Mouse (Mus musculus) gastrocnemius, adult 8-10 months (tissue): ENCODE results near the gene Tmem92. TPM values are rescaled to one million over a fixed set of nuclear protein-coding genes. Genes with fewer than 3 reads are reported as not detected.

Experiments
- DNase-seq, 2 experiments: peaks; one replicate each; pipeline ENCODE4 v3.0.0; 2022; ENCODE audit warnings: low spot score in 2 of 2
- total RNA-seq, 4 experiments: library from RNA; stranded (reverse); gene quantifications; 2 replicates each; pipeline ENCODE4 v1.2.4; 2022

The Tmem92 gene
- total RNA-seq, 4 experiments from 2014 or later, result not detected

DNA sequence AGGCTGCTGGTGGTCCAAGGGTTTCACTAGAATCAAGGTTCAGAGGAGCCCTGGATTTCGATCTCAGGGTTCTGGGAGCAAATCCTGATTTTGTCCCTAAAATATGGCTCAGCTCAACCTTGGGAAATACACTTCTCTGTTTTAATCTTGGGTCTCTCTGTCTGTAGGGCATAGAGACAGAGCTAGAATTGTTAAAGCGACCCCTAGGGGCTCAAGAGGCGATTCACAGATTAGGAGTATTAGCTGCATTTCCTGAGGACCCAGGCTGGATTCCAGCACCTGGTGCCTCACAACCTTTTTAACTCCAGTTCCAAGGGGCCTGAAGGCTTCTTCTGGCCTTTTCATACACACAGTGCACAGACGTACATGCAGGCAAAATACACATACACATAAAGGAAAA, 52.9 kb downstream of the Tmem92 start:
- DNase-seq, result no peak

GRCm38 (mm10) chr11:94728545-94728944, 54.0 kb downstream of the Tmem92 start:
- no peak for DNase-seq

DNA sequence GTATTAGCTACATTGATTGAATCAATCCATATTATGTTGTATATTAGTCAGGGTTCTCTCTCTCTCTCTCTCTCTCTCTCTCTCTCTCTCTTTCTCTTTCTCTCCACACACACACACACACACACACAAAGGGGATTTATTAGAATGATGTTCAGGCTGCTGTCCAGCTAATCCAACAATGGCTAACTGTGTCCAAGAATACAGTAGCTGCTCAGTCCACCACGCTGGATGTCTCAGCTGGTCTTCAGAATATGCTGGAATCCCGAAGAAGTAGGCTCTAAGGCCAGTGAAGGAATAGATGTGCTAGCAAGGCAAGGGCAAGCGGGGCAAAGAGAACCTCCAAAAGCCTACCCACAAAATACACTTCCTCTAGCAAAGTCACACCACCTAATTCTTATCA, 55.2 kb downstream of the Tmem92 start:
- no peak for DNase-seq

Other genes starting within 250 kb of the Tmem92 start
- 1 to 10 TPM; 4.0 to 5.1 (median 4.4) TPM for gene Rsad1, start 233.4 kb downstream of the Tmem92 start, total RNA-seq
- 10 to 100 TPM in 2 of 4 experiments, 1 to 10 TPM in 2; 3.0 to 32.8 (median 13.1) TPM for gene Chad, start 217.7 kb downstream of the Tmem92 start, total RNA-seq
- 1 to 10 TPM; 1.2 to 2.6 (median 1.9) TPM for gene Acsf2, start 180.8 kb downstream of the Tmem92 start, total RNA-seq
- 10 to 100 TPM; 35.1 to 44.4 (median 36.4) TPM for gene Lrrc59, start 152.9 kb downstream of the Tmem92 start, total RNA-seq
- gene Mrpl27, start 128.9 kb downstream of the Tmem92 start, total RNA-seq, result 10 to 100 TPM; 43.5 to 48.0 (median 45.8) TPM
- not detected for gene Eme1, start 128.7 kb downstream of the Tmem92 start, total RNA-seq
- 1 to 10 TPM; 2.3 to 4.3 (median 3.7) TPM for gene Xylt2, start 105.2 kb downstream of the Tmem92 start, total RNA-seq
- not detected for gene Gm11541, start 78.2 kb downstream of the Tmem92 start, total RNA-seq
- gene Cdc34b, start 40.9 kb downstream of the Tmem92 start, total RNA-seq, result 1 to 10 TPM in 3 of 4 experiments, under 1 TPM in 1; 0.63 to 1.6 (median 1.1) TPM
- gene Col1a1, start 153.5 kb upstream of the Tmem92 start, total RNA-seq, result 10 to 100 TPM; 30.9 to 90.6 (median 45.9) TPM
- not detected for gene Hils1, start 184.9 kb upstream of the Tmem92 start, total RNA-seq
- 100 to 1,000 TPM; 272 to 306 (median 288) TPM for gene Sgca, start 193.6 kb upstream of the Tmem92 start, total RNA-seq
- 10 to 100 TPM; 15.8 to 23.9 (median 19.4) TPM for gene Ppp1r9b, start 208.3 kb upstream of the Tmem92 start, total RNA-seq
- gene Samd14, start 227.2 kb upstream of the Tmem92 start, total RNA-seq, result under 1 TPM; 0.24 to 0.62 (median 0.45) TPM